Mouse (Mus musculus) forebrain, embryonic 10.5 days (tissue): Measurements from ENCODE around the gene Slc35a3. TPM values are rescaled to one million over a fixed set of nuclear protein-coding genes. Genes with fewer than 3 reads are reported as not detected.

Experiments
- DNase-seq: peaks from one replicate; pipeline ENCODE4 v3.0.0-alpha.2; 2017; ENCODE audit warnings: low spot score; ENCODE audit errors: extremely low spot score
- H3K27ac ChIP-seq: fragments of 300-500 bp; sonication (generic); 2 replicates; pipeline ENCODE4 v1.5.1; 2016; ENCODE audit warnings: mild to moderate bottlenecking
- H3K27me3 ChIP-seq: fragments of 300-500 bp; sonication (generic); 2 replicates; pipeline ENCODE4 v1.6.1; 2016; ENCODE audit warnings: mild to moderate bottlenecking; ENCODE audit not compliant: poor library complexity, severe bottlenecking
- H3K36me3 ChIP-seq: fragments of 300-500 bp; sonication (generic); replicated peaks from 2 replicates; pipeline ENCODE4 v1.6.1; 2016; ENCODE audit warnings: mild to moderate bottlenecking, moderate library complexity
- H3K4me1 ChIP-seq: fragments of 300-500 bp; sonication (generic); 2 replicates; pipeline ENCODE4 v1.6.1; 2016
- H3K4me3 ChIP-seq: fragments of 300-500 bp; sonication (generic); 2 replicates; pipeline ENCODE4 v1.5.1; 2016; ENCODE audit warnings: mild to moderate bottlenecking, moderate library complexity
- H3K9me3 ChIP-seq: fragments of 300-500 bp; sonication (generic); 2 replicates; pipeline ENCODE4 v1.6.1; 2016; ENCODE audit warnings: mild to moderate bottlenecking, moderate library complexity
- WGBS: fragments of 180-500 bp; shearing (Covaris S2); methylation state at CpG from one replicate; pipeline ENCODE4 v1.1.7; 2016; 5-methylcytosine and 5-hydroxymethylcytosine counted together
- polyA plus RNA-seq: library from polyadenylated mRNA; unstranded; fragments of >200 nt; fragmentation: Nextera tagmentation; extraction: Ambion mirVana; gene quantifications from 2 replicates; pipeline ENCODE4 v1.2.1, GENCODE M21; 2016

Slc35a3 gene
- polyA plus RNA-seq, 1 experiment from 2014 or later: 8.3 TPM

DNA sequence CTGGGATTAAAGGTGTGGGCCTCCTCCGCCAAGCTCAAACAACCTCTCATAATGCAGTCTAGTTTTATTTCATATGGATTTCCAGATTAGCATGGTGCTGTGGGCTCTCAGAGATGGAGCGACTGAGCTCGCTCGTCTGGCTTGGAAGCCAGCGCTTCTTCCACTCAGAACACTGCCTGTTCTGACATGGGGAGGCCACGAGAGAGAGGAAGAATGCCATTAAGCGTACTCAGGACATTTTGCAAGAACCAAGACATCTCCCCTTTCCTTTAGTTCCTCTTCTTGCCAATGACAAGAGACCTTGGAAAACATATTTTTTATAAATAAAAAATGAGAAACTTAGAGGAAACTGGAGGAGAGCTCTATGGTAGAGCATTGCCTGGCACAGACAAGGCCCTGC, 63.8 kb downstream of the Slc35a3 start:
- 97% methylated on average over 7 of the region's 7 CpGs for WGBS
- Histone ChIP-seq H3K27ac (no peak overlapping the region), H3K9me3 (no peaks in the 10 kb centered on the region), H3K4me3 (no peak overlapping the region), H3K4me1 (peaks cover 7% of the 10 kb centered on the region), H3K36me3 (peaks cover 71% of the 10 kb centered on the region), H3K27me3 (no peaks in the 10 kb centered on the region)
- no peak for DNase-seq

DNA sequence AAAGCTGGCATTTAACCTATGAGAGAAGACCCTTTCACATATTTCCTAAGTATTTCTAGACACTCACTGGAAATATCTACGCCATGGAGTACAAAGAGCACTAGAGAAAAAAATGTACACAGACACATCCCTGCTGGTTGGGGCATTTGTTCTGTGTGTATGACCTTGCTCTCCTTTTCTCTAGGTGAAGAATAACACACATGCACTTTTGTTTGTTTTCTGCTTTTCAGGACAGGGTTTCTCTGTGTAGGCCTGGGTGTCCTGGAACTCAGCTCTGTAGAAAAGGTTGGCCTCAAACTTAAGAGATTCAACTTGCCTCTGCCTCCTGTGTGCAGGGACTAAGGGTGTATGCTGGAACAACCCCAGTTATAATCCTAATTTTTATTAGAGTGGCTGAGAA, 66.2 kb downstream of the Slc35a3 start:
- Histone ChIP-seq H3K27me3 (no peaks in the 10 kb centered on the region), H3K27ac (no peak overlapping the region), H3K4me3 (no peak overlapping the region), H3K9me3 (no peaks in the 10 kb centered on the region), H3K4me1 (no peaks in the 10 kb centered on the region), H3K36me3 (peaks cover 95% of the 10 kb centered on the region)
- WGBS: 88% methylated on average over 1 of the region's 1 CpGs
- DNase-seq: no peak

DNA sequence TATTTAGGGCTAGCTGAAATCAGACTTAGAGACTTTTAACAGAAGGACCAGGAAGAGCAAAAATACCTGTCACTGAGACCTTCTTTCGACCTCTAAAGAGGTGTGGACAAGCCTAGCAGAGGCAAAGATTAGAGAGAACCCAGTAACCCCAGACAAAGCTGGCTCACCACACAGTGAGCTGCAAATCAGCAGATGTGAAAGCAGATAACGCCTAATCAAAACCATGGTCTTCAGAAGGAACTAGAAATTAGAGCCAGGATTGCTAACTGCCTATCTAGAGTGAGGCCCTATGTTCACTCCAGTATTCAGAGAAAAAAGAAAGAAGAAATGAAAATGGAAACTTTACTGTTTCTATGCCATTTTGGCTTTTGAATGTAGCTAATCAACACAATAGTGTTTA, 70.3 kb downstream of the Slc35a3 start:
- Histone ChIP-seq H3K27me3 (no peaks in the 10 kb centered on the region), H3K4me1 (no peaks in the 10 kb centered on the region), H3K27ac (no peak overlapping the region), H3K36me3 (peaks cover 99% of the 10 kb centered on the region), H3K9me3 (no peaks in the 10 kb centered on the region), H3K4me3 (no peak overlapping the region)
- WGBS: 93% methylated on average over 2 of the region's 2 CpGs
- DNase-seq: no peak

DNA sequence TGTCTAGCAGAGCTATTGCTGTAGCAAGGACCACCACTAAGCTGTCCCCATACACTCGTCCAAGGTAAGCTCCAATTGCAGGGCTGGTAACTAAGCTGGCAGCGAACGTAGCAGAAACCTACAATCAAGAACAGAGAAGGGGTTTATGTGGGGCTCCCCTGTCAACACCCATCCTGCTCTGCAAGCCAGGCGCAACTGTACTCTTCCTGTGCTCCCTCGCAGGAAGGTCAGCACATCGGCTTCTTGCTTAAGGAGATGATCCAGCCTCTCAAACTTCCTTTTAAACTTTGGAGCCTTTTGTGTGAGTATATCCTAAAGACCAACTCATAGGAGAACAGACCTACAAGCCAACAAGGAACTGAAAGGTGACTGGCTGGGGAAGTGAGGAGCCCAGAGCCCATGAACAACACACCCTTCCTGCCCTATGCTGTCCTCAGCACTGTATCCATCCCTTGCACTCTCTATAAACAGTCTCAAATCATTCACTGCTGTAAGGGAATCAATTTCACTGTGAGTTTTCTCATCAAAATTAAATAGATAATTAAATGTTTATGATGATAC, 70.7 kb downstream of the Slc35a3 start:
- Histone ChIP-seq H3K4me1 (no peaks in the 10 kb centered on the region), H3K9me3 (no peaks in the 10 kb centered on the region), H3K27me3 (no peaks in the 10 kb centered on the region), H3K27ac (no peak overlapping the region), H3K4me3 (no peak overlapping the region), H3K36me3 (peaks cover 100% of the 10 kb centered on the region)
- WGBS: 94% methylated on average over 6 of the region's 6 CpGs
- DNase-seq: no peak

DNA sequence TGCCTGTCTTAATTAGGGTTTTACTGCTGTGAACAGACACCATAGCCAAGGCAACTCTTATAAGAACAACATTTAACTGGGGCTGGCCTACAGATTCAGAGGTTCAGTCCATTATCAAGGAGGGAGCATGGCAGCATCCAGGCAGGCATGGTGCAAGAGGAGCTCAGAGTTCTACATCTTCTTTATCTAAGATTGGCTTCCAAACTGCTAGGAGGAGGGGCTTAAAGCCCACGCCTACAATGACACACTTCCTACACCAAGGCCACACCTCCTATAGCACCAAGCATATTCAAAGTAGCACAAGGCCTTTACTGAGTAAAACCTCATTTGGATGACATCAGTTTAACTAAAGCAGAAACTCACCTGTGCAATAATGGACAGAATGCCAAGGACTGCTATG, 72.6 kb downstream of the Slc35a3 start:
- DNase-seq: no peak
- no peaks in the 10 kb centered on the region for H3K4me1 ChIP-seq
- no peaks in the 10 kb centered on the region for H3K9me3 ChIP-seq
- WGBS: 74% methylated on average over 1 of the region's 1 CpGs
- peaks cover 100% of the 10 kb centered on the region for H3K36me3 ChIP-seq
- H3K27me3 ChIP-seq: no peaks in the 10 kb centered on the region
- H3K4me3 ChIP-seq: no peak overlapping the region
- no peak overlapping the region for H3K27ac ChIP-seq

DNA sequence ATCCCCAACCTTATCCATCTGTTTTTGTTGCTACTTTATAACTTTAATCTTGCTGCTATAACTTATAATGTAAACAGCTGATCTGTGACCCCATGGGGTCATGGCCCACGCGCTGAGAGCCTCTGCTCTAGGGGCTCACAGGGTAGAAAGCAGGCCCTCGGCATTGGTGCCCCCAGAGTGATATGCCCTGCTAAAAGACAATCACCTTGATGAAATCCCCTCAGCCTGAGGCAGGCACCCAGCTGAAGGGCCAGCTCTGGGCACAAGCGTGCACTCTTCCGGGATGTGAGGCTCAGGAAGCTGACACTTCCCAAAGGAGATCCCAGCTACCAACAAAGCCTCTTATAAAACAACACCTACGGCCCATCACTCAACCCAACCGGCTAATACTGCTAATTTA, 74.1 kb downstream of the Slc35a3 start:
- Histone ChIP-seq H3K4me1 (no peaks in the 10 kb centered on the region), H3K4me3 (no peak overlapping the region), H3K9me3 (no peaks in the 10 kb centered on the region), H3K27me3 (no peaks in the 10 kb centered on the region), H3K36me3 (peaks cover 100% of the 10 kb centered on the region), H3K27ac (no peak overlapping the region)
- 92% methylated on average over 7 of the region's 7 CpGs for WGBS
- DNase-seq: no peak

DNA sequence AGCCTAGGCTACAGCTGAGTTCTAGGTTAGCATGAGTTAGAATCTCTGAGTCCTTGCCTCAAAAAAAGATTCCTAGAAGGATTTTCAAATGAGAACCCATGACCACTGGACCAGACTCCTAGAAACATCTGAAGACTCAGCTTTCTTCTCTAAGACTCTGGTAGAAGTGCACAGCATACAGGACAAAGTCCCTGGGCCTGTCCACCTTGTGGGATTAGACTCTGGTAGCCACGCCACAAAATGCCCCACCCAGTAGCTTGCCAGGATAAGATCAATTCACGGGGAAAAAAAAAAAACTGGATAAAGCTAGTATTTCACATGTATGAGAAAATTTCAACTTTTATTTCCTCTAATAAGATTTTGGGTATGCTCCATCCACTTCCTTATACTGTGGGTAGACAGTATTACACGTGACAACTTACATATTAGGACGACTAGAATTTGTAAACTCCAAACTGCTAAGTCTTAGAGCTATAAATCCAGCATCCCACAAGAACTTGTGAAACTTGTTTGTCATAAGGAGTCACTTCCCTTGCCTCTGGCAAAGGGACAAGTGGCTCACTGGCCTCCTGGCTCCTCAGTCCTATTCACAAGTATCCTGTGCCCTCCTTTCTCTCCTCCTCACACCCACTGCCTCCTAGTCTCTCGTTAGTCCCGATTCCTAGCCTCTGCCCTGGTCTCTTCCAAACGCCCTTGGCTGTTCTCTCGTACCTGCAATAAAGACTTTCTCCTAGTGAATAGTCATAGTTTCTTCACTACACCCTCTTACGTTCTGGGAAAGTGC, 74.7 kb downstream of the Slc35a3 start:
- Histone ChIP-seq H3K36me3 (peaks cover 100% of the 10 kb centered on the region), H3K4me1 (no peaks in the 10 kb centered on the region), H3K9me3 (no peaks in the 10 kb centered on the region), H3K27me3 (no peaks in the 10 kb centered on the region), H3K4me3 (no peak overlapping the region), H3K27ac (no peak overlapping the region)
- DNase-seq: no peak
- WGBS: 91% methylated on average over 9 of the region's 9 CpGs

DNA sequence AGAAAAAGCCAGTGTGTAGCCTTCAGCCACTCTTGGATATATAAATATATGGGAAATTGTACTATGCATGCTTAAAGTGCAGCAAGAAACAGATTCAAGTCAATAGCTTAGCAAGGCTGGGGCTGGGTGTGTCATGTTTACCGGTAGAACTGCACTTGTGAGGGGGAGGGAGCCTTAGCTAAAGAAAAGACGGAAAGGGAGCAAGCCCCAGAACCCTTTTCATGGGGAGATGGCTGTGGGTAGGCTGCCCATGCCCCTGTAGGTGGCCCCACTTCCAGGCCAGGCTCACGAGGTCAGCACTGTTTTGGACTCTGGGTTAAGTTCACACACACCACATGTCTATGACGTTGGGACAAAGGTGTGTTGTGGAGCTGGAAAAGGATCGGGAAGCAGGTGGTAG, 76.8 kb downstream of the Slc35a3 start:
- 78% methylated on average over 5 of the region's 5 CpGs for WGBS
- Histone ChIP-seq H3K27me3 (no peaks in the 10 kb centered on the region), H3K4me3 (no peak overlapping the region), H3K9me3 (no peaks in the 10 kb centered on the region), H3K27ac (no peak overlapping the region), H3K4me1 (no peaks in the 10 kb centered on the region), H3K36me3 (peaks cover 98% of the 10 kb centered on the region)
- DNase-seq: no peak

DNA sequence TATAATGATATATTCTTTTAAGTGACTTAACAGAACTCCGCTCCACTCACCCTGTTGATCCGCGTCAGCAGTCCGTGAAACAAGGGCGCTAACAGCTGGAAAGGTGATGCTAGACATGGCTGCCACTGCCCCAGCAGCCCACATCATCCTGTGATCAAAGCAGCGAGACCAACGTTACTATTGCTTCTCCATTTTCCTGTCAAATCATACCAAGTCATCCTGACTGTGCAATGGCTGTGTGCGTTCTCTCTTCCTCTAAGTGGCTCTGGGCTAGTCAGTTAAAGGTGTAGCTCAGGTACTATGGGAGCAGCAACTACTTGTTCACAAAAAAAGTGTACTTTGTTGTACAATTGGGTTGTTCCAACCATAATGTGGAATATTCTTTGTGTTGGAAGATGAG, 77.8 kb downstream of the Slc35a3 start:
- WGBS: 91% methylated on average over 8 of the region's 8 CpGs
- peaks cover 97% of the 10 kb centered on the region for H3K36me3 ChIP-seq

DNA sequence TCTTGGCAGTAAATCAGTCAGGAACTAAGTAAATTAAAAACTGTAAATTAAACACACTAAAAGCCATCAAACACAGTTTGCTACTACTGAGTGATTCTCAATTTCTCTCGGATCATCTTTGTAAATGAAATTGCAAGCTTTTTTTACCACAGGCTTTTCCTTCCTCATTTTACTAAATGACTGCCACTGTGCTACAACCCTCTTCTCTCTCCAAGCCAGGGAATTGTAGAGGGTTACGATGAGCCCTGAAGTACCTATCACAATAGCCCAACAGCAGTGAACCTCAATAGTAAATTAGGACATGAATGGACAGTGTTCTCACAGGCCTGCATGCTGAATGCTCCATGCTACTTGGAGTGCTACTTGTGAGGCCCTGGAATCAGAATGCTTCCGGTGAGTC, 78.5 kb downstream of the Slc35a3 start:
- Histone ChIP-seq H3K27ac (no peak overlapping the region), H3K27me3 (no peaks in the 10 kb centered on the region), H3K9me3 (no peaks in the 10 kb centered on the region), H3K4me1 (no peaks in the 10 kb centered on the region), H3K36me3 (peaks cover 97% of the 10 kb centered on the region), H3K4me3 (no peak overlapping the region)
- no peak for DNase-seq
- 95% methylated on average over 3 of the region's 3 CpGs for WGBS

More for the DNA sequence above, 77.8 kb downstream of the Slc35a3 start:
- no peak overlapping the region for H3K4me3 ChIP-seq
- H3K27me3 ChIP-seq: no peaks in the 10 kb centered on the region
- DNase-seq: no peak
- H3K4me1 ChIP-seq: no peaks in the 10 kb centered on the region
- no peaks in the 10 kb centered on the region for H3K9me3 ChIP-seq
- H3K27ac ChIP-seq: no peak overlapping the region

DNA sequence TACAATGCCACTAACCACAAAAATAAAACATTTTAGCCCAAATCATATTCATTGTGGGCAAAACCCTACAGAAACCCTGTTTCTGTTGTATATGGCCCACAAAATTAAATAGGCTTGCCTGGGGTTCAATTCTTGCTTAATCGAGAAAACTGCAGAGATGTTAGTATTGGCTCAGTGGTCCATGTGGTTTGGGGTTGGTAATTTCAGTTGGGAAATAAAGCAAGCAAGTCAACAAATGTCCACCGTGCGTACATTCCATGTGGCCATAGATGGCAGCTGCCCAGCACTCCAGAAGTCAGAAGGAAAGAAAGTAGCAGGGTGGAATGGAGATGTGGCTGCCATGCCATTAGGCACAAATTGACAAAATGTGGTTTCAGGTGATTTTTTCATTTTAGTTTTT, 79.7 kb downstream of the Slc35a3 start:
- Histone ChIP-seq H3K4me1 (no peaks in the 10 kb centered on the region), H3K27ac (no peak overlapping the region), H3K27me3 (no peaks in the 10 kb centered on the region), H3K4me3 (no peak overlapping the region), H3K36me3 (peaks cover 96% of the 10 kb centered on the region), H3K9me3 (no peaks in the 10 kb centered on the region)
- no peak for DNase-seq
- 96% methylated on average over 3 of the region's 3 CpGs for WGBS

DNA sequence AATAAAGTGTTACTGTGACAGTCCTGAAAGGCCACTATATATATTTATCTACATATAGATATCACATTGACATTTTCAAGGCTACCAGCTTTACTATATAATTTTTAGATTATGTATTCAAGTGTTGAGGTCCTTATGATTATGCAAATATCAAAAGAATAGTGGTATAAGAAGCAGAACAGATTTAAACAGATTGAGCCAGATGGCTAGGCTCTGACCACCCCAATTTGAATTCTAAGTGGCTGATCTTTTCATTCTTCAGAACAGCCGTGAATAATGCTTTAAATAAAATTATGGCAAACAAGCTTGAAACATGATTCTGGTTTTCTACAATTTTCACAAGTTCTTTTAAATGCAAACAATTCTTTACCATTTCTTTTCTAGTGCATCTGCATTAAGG, 81.2 kb downstream of the Slc35a3 start:
- 89% methylated on average over 1 of the region's 1 CpGs for WGBS
- peaks cover 94% of the 10 kb centered on the region for H3K36me3 ChIP-seq
- no peaks in the 10 kb centered on the region for H3K27me3 ChIP-seq
- no peak overlapping the region for H3K4me3 ChIP-seq
- no peak overlapping the region for H3K27ac ChIP-seq
- no peaks in the 10 kb centered on the region for H3K4me1 ChIP-seq
- DNase-seq: no peak
- H3K9me3 ChIP-seq: no peaks in the 10 kb centered on the region

DNA sequence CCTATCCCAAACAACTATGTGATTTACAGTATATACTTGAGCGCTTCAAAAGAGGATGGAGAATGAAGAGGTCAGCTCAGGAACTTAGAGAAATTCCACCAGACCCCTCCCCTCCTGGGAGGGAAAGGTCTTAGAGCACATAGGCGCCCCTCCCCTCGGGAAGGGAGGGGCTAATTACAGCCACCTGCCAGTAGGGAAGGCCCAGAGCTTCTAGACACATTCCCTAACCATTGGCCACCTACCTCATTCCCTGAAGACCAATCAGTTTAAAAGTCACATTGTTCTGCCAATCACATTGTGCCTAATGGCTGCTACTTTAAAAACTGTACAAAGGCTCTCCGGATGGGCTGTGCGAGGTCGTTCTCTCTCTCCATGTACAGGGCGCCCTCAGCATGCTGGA, 90.0 kb downstream of the Slc35a3 start:
- no peaks in the 10 kb centered on the region for H3K27me3 ChIP-seq
- no peaks in the 10 kb centered on the region for H3K9me3 ChIP-seq
- H3K4me1 ChIP-seq: no peaks in the 10 kb centered on the region
- H3K4me3 ChIP-seq: no peak overlapping the region
- H3K36me3 ChIP-seq: peaks cover 71% of the 10 kb centered on the region
- WGBS: 94% methylated on average over 7 of the region's 7 CpGs
- no peak overlapping the region for H3K27ac ChIP-seq
- DNase-seq: no peak
